Mouse (Mus musculus): ENCODE results near the gene Tsacc.
"Not testable (repeated sequence)": the region's sequence is repeated elsewhere in the genome, so short reads cannot be mapped to it uniquely, and the experiment has no call there.

Gene Tsacc

DNA sequence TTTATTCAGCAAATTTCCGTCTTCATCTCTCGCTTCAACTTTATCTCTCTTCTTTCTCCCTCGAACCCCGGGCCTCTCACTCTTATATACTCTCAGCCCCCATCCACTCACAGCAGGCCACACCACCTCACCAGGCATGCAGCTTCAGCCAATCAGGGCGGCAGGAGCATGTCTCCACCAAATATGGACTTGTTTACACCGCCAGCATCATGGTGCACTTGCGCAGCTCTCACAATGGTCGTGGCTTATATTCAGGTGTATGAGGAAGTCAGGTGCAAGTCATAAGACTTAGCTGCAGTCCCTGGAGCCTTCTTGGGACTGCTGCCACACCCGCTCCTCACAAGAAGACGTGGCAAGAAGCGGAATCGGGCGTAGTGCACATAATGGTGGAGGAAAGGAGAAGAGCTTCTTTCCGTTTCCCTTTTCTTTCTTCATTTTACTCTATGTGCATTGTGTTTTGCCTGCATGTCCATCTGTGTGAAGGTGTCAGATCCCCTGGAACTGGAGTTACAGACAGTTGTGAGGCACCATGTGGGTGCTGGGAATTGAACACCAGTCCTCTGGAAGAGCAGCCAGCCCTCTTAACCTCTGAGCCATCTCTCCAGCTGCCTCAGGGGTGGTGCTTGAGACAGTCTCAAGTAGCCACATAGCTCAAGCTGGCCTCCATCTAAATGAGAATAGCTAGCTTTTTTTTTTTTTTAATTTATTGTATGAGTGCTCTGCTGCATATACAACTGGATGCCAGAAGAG lies 11.8 kb downstream of the Tsacc start:
- not testable (repeated sequence) for DNase-seq (ENCODE audit: low read depth, low spot score)

DNA sequence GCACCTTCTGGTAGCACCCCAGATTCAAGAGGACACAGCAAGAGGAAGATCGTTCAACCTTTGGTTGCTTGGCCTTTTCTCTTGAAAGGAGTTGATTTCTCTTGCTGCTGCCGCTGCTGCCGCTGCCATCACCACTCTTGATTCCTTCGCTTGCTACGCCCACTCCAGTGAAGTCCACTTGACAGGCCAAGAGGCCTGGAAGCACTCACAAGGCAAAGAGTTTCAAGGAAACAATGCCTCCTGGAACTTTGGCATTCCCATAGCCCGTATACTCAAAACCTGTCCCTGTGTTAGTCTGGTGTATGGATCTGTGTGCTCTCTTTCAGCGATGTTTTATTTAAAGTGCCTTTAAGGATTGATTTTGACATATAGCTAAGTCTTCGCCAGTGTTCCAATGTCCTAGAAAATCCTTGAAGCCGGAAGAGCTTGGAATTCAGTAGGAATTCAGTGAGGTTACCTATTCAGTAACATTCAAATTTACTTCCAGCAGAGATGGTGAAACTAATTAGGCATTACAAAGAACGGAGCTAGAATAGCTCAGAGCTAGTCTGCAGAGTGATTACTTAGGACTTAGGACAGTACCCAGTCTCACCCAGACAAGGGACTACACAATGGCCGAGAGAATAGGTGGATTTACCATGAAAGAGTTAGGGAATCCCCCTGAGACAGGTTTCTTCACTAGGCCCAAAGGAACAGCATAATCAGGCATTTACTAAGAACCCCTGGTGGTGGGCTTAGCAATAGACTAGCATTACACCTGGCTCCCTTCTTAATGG lies 15.5 kb downstream of the Tsacc start:
- DNase-seq (ENCODE audit: low read depth, low spot score): not testable (repeated sequence)

DNA sequence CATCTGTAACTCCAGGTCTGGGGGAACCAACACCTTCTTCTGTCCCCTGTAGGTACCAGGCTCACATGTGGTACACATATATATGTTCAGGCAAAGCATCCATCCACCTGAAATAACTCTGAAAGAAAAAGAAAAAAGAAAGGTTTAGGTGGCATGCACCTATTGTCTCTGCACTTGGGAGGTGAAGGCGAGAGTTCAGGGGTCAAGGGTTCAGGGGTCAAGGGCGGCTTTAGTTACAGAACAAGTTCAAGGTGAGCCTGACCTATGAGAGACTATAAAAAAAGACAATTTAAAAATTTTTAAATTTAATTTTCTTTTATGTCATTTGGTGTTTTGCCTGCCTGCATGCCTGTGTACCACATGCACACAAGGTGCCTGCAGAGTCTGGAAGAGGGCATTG lies 16.8 kb downstream of the Tsacc start:
- no peak for DNase-seq (ENCODE audit: low read depth, low spot score)

DNA sequence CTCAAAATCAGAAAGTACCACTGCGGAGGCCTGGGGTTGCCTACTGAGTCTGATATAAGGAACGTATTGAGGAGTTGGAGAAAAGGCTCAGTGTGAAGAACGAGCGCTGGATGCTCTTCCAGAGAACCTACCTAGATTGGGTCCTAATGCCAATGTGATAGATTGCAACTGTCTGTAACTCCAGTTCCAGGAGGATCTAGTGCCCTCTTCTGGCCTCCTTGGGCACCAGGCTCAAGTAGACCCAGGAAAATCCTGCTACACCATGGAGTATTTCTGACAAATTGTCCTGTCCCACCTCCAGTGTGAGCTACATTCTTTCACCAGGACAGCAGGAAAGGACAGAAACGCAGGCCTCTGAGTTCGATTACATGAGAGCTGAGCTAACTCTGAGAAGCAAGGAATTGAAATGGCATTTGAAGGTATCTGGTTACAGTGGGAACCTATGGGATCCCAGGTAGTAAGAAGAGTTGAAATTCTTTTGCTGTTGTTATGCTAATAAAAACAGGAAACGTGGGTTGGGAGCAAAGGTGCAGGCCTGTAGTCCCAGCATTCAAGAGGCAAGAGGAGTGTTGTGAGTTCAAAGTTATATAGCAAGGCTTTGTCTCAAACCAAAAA lies 20.2 kb downstream of the Tsacc start:
- no peak for DNase-seq (ENCODE audit: low read depth, low spot score)

DNA sequence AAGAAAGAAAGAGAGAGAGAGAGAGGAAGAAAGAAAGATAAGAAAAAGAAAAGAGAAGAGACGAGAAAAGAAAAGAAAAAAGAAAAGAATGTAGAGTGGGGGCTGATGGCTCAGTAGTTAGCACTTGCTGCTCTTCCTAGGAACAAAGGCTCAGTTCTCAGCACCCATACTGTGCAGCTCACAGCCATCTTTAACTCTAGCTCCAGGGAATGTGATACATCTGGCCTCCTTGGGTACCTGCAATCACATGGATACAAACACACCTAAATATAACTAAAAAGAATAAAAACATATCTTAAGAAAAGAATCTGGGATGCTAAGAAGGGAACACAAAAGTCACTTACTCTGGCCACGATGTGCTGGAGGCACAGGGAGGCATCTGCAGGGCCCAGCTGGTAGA lies 20.7 kb downstream of the Tsacc start:
- DNase-seq (ENCODE audit: low read depth, low spot score): no peak

DNA sequence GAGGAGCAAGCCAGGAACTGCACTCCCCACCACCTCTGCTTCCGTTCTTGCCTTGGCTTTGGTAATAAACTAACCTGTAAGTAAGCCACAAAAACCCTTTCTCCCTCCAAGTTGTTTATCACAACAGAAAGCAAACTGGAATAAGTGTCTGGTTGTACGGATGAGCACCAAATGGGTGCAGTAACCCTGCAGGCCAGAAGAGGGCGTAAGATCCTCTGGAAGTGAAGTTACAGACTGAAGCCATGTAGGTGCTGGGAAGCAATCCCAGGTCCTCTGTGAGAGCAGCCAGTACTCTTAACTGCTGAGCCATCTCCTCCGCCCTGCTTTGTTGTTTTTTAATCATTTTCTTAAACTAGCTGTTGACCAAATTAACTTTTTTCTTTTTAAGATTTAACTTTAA lies 22.8 kb downstream of the Tsacc start:
- no peak for DNase-seq (ENCODE audit: low read depth, low spot score)

DNA sequence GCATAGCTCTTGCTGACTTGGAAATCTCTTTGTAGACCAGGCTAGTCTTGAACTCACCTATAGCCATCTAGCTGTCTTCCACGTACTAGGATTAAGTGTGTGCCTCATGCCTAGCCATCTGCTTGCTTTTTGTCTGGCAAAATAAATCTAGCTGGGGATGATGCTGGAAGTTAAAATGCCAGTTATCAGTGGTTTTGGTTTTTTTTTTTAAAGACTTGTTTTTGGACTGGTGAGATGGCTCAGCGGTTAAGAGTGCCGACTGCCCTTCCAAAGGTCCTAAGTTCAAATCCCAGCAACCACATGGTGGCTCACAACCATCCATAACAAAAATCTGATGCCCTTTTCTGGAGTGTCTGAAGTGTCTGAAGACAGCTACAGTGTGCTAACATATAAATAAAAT lies 24.9 kb downstream of the Tsacc start:
- DNase-seq (ENCODE audit: low read depth, low spot score): no peak

DNA sequence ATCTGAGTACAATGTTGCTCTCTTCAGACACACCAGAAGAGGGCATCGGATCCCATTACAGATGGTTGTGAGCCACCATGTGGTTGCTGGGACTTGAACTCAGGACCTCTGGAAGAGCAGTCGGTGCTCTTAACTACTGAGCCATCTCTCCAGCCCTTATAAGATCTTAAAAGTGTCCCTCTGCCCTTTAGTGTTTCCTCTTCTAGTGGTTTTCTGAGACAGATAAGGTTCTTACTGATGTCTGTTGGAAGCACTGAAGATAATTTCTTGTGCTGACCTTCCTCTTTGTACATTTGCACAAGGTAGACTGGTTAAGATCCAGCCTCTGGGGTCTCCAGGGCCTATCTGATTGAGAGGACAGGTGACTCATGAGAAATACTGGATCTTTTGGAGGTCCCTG lies 25.5 kb downstream of the Tsacc start:
- DNase-seq (ENCODE audit: low read depth, low spot score): not testable (repeated sequence)

DNA sequence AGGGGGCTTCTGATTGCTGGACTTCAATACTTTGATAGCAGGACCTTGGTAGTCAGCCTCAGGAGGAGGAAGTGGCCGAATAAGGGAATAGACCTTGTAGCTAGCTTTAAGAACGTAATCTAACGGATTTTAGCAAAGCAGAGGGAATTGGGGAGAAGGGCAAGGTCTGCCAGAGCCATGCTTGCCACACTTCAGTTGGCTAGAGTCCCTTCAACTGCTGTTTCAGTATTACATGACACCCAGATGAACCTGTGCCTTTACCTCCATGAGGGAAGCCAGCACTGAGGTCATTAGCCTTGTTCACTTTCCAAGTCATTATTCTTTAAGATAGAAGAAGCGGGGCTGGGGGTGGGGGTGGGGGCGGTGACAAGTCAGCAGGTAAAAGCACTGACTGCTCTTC lies 27.8 kb downstream of the Tsacc start:
- DNase-seq (ENCODE audit: low read depth, low spot score): no peak

DNA sequence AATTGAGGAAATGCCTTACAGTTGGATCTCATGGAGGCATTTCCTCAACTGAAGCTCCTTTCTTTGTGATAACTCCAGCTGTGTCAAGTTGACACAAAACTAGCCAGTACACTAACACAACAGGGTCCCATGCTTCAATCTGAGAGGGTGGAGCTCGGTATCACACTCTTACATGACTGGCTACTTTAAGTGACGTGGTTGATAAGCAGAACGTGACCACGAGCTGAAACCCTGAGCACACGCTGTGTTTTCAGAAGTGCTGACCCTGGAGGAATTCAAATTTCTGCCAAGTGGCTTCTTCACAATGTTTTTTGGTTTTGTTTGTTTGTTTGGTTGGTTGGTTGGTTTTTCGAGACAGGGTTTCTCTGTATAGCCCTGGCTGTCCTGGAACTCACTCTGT lies 28.8 kb downstream of the Tsacc start:
- DNase-seq (ENCODE audit: low read depth, low spot score): not testable (repeated sequence)

DNA sequence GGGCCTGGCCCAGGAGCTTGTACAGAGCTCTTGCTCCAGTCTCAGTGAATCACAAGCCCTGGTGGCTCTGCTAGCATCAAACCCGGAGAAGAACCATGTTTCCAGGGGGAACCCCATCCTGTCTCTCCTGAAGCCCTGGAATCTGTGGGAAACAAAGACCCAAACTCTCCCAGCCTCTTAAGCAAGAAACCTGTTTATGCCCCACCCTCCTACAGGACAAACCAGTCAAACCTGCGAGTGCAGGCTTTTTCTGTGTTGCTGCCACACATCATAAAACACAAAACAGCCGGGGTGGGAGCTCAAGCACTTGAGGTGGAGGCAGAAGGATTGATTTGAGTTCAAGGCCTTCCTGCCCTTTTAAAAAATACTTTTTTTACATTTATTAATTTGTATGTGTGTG lies 34.5 kb downstream of the Tsacc start:
- DNase-seq (ENCODE audit: low read depth, low spot score): no peak

DNA sequence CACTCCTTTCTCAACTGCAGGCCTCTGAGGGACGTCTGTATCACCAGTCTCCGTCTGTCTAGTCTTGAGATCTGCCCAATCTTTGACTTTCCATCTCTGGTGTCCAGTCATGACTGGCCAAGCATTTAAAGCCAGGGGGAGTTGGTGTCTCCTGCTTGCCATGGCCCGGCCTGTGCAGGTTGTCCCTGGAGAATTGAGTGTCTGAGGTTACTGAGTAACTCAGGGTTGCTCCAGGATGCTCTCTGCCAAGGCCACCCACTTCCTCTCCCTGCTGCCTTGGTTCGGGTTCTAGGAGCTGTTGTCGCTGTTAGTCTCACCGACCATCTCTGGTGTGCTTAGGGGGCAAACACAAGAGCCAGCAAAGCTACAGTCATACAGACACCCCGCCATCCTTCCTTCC lies 40.4 kb downstream of the Tsacc start:
- DNase-seq (ENCODE audit: low read depth, low spot score): no peak

DNA sequence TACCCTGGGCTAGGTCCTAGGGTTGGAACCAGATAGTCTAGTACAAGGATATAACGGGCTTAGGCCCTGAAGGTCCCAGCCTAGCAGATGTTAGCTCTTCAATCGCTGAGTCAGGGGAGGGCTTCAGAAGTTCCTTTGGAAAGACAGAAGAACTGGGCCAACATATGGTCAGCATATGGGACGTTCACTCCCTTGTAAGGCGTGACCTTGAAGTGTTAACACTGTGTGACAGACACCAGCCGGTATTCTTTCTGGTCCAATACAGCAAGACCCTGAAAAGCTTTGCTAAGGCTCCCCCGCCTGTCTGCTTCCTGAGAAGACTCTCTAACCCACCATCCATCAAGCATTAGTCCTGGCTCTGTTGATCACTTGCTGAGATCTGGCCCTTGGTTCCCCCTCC lies 40.8 kb downstream of the Tsacc start:
- DNase-seq (ENCODE audit: low read depth, low spot score): no peak

DNA sequence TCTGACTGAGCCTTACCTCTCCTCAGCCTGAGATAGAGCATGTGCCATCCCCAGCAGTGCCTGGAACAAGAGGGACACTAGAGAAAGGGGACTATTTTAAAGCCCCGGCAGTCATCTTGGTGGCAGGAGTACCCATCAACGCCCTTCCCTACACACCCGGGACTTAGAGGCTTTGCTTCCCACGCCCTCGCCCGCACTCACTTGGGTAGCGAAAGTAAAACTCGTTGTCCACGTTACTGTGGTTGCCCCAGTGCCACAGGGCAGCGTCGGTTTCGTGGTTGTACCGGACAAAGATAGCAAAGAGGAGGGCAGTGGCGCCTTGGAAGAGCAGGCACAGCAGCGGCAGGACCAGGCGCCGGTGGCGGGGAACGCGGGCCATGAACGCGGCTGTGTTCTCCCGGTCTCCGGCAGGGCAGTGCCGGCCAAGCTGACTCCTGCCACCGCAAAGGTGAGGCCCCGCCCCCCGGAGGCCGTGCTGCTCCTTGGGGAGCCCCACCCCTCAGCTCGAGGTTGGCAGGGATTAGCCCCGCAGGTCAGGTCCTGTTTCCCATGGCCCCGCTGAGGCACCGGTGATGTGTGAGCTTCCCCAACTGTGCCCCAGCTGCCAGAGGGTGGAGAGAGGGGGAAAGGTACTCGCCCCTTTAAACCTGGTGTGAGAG lies 42.4 kb downstream of the Tsacc start, which contains the start of gene Rhbg:
Gene Rhbg, minus strand, starts transcription at position 442 of the 659 bp plus-strand sequence.
- DNase-seq (ENCODE audit: low read depth, low spot score): no peak

DNA sequence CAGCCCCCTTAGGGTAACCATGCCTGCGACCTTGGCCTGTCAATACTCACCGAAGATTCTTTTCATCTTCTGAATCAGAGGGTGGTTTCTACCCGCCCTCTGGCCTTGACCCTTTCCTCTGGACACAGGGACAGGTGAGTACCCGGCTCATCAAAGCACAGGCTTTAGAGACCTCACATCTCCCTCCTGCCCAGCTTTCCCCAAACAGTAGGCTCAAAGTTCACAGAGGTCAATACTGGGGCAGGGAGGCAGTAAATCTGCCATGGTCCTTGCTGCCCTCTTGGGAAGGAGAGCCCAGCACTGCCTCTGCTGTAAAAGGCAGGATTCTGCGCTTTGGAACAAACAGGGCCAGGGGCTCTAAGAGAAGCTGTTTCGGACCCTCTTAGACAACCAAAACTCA lies 44.1 kb downstream of the Tsacc start:
- DNase-seq (ENCODE audit: low read depth, low spot score): no peak

DNA sequence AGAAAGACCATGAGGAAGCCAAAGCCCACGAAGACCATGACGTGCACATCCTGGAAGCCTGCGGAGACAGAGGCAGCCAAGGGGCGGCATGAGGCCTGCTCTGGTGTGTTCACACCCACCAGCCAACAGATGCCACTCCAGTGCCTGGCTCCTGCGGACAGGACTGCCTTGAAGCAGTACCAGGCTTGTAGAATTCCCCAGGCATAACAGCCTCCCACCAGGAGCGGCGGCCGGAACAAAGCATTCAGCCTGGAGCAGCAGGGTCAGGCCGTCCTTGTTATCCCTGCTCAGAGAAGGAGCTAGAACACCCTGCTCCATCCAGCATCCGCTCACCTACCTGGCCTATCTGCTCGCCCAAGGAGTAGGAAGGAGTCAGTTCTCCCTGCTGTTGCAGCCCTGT lies 48.4 kb downstream of the Tsacc start:
- no peak for DNase-seq (ENCODE audit: low read depth, low spot score)

DNA sequence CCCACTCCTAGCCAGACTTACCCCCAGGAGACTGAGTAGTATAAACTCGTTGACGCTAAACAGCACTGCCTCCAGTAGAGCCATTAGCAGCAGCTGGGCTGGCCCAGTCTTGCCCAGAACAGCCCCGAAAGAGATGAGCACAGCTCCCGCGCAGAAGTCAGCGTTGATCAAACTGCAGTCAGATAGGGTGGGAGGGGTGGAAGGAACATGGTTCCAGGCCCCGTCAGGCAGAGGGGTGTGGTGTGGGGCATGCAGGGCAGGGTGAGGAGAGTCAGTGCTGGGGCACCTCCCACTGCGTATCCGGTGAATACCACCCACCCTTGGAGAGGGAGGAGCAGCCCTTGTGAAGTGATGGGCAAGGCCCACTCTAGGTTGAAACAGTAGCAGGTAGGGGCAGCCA lies 49.1 kb downstream of the Tsacc start:
- DNase-seq (ENCODE audit: low read depth, low spot score): no peak

DNA sequence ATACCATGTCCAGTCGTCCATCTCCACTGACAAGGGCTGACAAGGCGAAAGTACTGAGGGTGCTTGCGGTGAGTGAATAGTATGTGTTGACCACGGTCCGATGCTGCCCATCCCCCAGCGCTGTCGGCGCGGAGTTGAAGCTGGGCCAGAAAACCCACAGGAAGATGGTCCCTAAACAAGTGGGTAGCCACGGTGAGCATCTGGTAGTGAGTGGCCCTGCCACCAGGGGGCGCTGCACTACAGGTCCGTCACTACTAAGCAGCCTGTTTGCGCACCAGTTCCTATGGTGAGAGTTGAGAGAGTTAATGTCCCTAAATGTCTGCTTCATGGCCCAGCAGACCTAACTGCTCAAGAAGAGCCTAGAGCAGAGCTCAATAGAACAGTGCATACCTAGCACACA lies 51.0 kb downstream of the Tsacc start:
- DNase-seq (ENCODE audit: low read depth, low spot score): no peak

DNA sequence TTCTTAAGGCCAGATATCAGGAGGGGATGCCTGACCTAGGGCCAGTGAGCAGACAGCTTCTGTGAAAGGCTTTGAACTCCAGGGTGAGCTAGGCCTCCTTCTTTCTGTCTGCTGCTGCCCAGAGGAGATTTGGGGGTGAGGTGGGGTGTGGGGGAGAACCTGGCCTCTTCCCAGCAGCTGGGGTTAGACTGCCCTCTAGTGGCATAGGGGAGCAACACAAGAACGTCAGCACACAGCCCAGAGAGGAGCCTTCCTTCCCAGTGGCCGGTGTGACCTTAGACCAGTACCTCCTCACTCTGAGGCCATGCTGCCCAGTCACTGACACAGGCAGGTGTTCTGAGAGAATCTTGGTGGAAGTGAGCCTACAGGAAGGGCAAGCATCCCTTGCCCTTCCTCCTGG lies 52.7 kb downstream of the Tsacc start:
- no peak for DNase-seq (ENCODE audit: low read depth, low spot score)

DNA sequence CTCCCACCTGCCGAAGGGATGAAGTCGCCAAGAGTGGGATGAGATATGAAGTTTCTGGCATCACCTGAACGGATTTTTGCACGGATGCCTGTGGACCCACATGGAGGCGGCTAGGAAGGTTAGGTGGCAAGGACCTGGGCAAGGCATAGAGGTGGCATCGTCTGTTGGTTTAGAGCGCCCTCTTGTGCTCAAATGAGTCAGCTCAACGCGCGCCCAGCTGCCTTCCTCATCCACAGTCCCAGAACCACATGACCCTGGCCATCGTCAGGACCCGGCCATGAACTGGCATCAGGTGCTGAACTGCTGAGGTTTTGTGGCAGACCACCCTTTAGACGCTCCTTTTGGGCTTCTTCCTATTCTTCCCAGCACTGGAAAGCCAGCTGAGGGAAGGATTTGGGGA lies 54.3 kb downstream of the Tsacc start:
- DNase-seq (ENCODE audit: low read depth, low spot score): no peak

DNA sequence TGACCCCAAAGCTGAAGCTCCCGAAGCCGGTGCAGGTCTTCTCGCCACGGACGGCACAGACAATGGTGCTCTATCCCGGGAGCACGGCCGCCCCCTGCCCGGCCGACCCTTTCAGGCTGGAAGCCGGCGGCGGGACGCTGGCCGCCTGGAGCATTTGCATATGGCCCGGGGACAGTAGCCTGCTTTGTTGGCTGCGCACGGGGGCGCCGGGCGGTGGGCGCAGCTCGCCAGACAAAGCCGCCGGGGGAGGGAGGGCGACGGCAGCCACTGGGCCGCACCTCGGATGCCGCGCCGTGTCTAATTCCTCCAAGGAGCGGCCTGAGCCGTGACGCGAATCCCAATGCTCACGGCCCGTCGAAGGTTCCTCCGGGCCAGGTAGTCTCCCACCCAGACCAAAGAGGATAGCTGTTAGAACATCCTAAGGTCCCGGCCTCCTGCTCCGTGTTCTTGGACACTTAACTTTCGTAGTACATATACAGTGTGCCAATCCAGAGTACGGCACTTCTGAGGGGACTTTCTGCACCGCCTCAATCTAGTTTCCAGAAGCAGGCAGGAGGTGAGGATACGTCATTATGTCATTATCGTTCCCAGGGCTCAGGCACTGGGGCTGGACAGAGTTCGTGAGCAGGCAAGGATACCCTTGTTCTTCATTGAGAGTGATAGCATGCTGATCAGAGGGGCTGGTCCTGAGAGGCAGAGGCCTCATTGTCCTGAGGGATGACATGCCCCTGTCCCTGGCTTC lies 55.6 kb downstream of the Tsacc start:
- no peak for DNase-seq (ENCODE audit: low read depth, low spot score)

DNA sequence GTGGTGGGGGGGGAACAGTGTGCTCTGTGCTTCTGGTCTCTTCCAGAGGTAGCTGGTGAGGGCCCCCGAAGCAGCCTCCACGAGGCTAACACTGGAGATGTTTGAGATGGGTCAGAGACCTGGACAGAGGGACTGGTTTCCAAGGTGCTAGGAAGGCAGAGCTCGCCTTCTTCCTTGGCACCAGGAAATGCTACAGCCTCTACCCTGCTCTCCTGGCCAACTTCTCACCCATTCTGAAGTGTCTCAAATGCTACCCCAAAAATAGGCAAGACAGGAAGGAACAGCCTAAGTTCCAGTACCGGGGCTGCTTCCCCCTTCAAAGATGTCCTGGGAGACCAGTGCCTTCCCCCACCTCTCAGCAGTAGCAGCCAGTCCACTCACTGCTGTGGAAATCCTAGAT lies 57.4 kb downstream of the Tsacc start:
- DNase-seq (ENCODE audit: low read depth, low spot score): no peak
